Mouse (Mus musculus): Measurements from ENCODE around the gene Taf8.

DNA sequence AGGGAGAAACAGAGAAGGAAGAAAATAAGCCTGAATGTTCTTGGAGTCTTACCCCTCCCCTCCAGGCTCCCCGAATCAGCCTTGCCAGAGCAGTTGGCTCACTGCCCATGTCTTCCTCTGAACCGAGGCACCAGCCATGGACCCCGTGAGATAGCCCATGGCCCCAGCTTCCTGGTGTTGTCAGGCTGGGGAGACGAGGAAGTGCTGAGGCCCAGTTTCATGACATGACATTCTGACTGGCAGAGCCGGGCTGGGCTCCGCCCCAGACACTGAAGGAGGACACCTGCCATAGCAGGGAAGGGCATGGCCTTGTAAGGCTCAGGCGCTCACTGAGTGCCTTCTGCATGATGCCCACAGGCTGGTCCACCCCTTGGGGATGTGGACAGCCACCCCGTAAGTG, 47.4 kb downstream of the Taf8 start:
- no peak for TF ChIP-seq CTCF (IDR thresholded peaks at IDR 0.05; ENCODE audit: low read depth)
- no peak for TF ChIP-seq EP300 (IDR thresholded peaks at IDR 0.05; ENCODE audit: low read depth)

Data from heart, postnatal 0 days (tissue).